Mouse (Mus musculus) heart, adult 8-10 months (tissue): ENCODE results near the gene Fam20c. TPM values are rescaled to one million over a fixed set of nuclear protein-coding genes. Genes with fewer than 3 reads are reported as not detected.

ENCODE experiments used
- DNase-seq: peaks from one replicate; pipeline ENCODE4 v3.0.0; 2022; ENCODE audit warnings: low spot score
- total RNA-seq, 4 experiments: library from RNA; stranded (reverse); gene quantifications; 2 replicates each; pipeline ENCODE4 v1.2.4; 2022

Gene Fam20c
- total RNA-seq = 10 to 100 TPM; 11.6 to 16.9 (median 14.3) TPM

DNA sequence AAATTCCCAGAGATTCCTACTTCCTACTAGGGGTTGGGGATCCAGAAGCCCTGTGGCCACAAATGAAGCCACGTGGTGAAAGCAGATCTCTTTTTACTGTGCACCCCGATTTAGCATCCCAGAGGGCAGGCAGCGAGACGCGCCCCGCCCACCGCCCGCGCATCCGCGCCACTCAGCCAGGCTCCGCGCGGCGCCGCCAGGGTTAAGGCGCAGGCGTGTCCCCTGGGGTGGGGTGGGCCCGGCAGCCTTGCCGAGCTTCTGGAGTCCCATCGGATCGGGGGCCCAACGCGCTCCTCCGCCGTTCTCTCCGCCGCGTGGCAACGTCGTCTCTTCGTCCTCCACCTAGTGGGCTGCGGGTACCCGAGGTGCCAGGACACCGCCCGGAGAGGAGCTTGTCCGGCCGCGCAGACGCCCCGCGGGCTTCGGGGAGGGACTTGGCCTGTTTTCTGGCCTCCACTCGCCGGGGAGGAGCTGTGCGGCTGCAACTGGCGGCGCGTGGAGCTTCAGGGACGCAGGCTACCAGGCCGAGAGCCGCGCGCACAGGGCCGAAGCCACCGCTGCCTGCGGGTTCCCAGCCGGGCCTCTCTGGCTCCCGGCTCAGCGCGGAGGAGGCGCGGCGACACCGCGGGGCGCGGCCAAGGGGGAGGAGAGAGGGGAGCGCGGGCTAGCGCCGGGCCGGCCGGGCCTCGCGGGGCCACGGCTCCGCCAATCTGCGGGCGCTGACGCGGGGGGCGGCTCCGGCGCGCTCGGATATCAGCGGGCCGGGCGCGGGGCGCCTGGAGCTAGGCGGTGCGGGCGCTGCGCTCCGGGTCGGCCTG, at the start of gene Fam20c:
Fam20c (plus strand) TSS at position 212 of the 818 bp plus-strand sequence.
- DNase-seq = peak; percentile 68

DNA sequence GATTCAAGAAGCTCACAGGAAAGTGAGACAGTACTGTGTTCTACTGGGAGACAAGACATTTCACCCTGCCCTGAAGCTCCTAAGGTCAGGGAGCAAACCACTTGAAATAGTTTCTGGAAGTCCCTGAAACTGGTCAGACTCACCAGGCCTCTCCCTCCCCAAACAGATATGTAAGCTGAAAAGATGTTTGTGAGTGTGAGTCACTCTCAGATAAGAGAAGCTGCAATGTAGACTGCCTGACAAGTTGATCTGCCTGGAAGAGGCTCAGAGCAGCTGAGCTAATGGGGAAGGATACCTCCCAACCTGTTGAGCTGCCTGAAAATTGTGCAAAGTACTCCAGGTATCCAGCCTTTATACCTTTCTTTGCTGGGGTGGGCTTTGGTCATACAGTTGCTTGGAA, 46.9 kb upstream of the Fam20c start:
- no peak for DNase-seq

GRCm38 (mm10) chr5:138708591-138708990, 45.7 kb upstream of the Fam20c start:
- no peak for DNase-seq

GRCm38 (mm10) chr5:138715561-138716095, 38.7 kb upstream of the Fam20c start:
- no peak for DNase-seq

DNA sequence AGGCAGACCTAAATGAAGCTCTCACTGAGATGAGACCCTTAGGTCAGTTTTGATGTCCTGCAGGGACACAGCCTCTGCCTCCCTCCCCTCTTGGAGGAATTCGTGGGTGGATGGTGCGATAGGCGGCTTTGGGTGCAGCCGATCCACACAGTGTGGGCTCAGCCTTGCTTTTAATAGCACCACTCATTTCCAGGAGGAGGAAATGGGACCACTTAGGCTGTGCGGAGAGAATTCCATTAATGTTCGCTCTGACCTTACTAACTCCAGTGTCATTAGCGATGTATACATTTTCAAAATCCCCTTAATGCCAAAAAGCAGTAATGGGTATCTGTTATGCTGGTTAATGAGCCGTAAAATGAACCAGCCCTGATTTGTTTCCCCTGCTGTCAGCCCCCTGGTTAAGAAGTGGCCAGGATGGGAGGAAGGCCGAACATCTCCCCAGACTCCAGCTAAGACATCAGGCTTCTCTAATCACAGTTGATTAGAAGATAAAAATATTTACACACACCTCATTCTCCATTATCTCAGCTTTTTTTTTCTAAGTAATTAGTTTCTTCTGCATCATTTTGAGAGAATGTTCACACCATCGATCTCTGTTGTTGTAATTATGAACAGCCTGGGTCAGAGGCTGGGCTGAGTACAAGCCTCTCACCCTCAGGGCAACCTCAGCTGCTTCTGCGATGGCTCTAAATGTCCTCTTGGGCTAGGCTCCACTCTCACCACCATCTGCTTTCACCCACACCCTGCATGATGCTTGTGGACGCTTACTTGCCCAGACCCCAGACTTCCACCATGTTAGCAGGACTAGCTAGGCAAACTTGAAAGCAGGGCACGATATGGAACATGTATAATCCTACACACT, 33.8 kb upstream of the Fam20c start:
- no peak for DNase-seq

DNA sequence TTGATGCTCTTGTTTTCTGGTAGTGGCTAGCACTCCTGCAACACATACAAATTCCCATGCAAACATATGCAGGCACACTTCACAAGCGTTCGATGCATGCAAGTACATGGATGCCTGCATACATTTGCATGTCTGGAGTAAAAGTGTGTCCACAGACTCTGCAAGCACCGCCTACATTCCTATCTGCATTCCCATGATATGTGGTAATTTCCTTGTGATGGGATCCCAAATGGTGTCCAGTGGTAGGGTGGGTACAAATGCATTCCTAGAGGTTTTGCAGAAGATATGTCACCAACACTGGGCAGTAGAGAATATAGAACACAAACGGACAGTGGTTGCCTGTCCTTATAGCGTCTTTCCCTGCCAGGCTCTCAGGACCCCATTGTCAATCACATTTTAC, 29.9 kb upstream of the Fam20c start:
- no peak for DNase-seq

DNA sequence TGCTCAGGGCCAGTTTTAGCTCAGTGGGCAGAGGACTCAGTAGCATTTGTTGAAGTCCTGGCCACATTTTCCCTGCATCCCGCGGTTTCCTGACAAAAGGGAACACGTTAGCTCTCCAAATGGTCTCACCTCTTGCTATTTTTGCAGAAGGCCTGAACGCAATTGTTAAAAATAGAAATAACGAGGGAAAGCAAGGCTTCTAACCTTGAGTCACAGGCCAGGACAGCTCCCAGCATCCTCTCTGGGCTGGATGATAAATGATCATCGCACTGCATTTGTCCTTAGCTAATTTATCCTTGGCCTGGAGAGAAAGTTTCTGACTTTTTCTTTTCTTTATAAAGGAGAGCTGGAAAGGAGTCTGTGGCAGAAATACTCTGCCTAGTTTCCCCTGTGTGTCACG, 29.2 kb upstream of the Fam20c start:
- DNase-seq = peak; percentile 36

GRCm38 (mm10) chr5:138730863-138731262, 23.5 kb upstream of the Fam20c start:
- no peak for DNase-seq

GRCm38 (mm10) chr5:138733317-138733899, 20.9 kb upstream of the Fam20c start:
- DNase-seq = no peak

DNA sequence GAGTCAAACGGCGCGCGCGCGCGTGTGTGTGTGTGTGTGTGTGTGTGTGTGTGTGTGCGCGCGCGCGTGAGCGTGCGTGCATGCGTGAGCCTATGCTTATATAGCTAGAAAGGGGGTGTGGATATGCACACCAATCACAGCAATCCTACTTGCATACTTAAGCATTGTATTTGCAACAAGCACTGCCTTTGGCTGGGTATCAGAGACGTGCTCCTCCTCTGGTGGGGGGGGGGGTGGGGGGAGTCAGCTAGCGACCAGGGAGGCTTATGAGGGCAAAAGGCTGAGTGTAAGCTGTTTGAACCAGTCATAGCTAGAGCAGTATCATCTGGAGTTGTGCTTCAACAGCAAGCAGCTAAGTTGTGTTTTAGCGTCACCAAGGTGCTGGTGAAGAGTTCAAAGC, 20.3 kb upstream of the Fam20c start:
- DNase-seq = no peak

DNA sequence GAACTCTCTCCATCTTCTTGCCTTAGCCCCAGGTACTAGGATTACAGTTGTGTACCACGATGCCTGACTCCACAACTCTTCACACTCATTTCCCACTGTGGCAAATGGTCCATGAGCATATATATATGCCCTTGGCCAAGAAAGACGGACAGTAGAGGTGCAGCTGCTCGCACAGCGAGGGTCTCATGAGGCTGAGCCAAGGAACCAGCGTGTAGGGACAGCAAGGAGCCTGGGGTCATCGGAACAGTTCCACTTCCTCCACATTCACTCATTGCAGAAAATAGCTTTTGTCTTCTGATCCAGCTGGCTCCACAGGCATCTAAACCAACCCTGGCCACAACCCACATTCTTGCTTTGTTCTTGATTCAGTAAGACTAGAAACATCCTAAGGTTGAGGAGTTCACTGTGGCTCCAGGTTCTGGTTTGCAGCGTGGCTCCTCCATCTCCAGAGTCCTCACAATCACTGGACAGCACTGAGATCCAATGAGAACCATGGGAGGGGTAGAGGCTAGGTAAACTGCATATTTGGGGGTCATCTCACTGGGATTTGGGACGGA, 19.0 kb upstream of the Fam20c start:
- no peak for DNase-seq

GRCm38 (mm10) chr5:138740150-138740549, 14.2 kb upstream of the Fam20c start:
- DNase-seq = no peak

GRCm38 (mm10) chr5:138741516-138741915, 12.8 kb upstream of the Fam20c start:
- no peak for DNase-seq

DNA sequence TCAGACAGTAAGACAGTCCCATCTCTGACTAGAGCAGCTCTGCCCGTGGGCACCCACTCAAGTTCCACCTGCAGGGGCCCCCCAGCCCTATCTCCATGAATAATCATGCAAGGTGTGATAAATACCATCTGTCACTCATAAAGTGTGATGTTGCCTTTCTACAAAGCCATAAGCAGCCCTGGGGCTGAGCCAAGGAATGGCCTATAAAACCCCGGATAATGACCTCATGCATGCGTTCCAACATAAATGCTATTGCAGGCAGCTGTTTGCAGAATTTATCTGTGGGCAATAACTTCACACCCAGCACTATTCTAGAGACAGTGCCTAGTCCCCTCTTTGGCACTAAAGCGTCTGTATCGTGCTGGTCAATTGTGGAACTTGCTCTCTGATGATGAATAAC, 12.0 kb upstream of the Fam20c start:
- DNase-seq = no peak

DNA sequence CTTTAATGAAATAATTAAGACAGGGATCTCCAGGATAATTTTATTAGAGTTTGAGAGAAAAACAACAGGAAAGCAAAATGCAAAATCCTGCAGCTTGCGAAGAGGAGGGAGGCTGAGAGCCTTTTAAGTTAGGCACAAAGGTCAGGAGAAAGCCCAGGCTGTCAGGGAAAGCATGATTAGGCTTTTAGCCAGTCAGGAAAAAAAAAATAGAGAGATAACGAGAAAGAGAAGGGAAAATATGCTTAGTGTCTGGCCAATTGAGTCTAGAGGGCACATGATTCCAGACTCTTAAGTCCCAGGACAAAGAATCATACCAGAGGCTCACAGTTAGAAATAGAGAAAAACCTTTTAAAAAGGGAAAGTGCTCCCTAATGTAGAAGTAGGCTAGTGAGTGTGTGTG, 10.7 kb upstream of the Fam20c start:
- no peak for DNase-seq

DNA sequence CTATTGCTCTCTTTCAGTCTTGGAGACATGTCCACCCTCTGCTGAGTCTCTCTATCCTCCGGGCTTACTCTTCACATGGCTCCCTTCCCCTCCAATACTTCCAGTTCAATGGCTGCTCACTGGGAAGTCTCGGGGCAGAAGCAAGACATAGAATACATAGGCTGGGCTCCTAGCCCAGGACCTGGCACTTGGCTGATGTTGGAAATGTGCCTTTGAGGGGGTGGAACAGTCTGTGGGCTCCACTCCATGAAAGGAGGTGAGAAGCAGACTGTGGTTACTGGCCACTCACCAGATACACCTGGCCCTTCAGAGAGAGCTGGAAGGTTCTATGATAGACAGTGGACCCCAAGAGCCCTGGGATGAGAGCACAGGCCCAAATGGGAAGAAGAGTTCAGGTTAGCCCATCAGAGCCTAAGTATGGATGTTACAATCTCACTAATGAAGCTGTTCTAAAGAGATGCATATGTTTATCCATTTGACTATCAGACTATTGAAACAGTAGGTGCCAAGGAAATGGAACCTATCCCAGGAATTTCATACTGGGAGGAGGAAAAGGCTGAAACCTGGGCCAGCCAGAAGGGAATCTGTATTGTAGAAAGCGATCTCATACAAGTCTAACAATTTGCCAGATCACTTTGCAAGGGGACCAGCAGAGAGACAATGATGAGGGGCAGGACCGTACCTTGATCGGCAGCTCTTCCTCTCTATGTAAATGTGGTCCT, 8.8 kb upstream of the Fam20c start:
- DNase-seq = no peak

- no peak for DNase-seq
These were observed 1.0 kb upstream of the Fam20c start for GRCm38 (mm10) chr5:138753269-138753668.

DNA sequence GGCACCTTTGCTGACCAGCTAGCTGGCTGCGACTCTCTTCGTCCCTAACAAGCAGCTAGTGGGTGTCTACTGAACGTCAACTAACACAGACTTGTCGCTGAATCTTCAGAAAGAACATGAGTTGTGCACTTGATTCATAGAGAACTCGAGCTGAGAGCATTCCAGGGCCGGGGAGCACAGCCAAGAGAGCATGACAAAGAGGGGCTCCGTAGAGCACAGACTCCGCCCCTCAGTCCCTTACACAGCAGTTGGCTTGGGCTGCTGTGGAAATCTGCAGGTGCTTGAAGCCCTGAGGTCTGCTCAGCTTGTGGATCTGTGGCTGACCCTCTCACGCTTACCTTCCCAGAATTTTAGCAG, 390 bp upstream of the Fam20c start:
- DNase-seq = no peak

- DNase-seq = no peak
These were observed 773 bp downstream of the Fam20c start for GRCm38 (mm10) chr5:138755121-138755452.

- DNase-seq = no peak
These were observed 1.4 kb downstream of the Fam20c start for GRCm38 (mm10) chr5:138755453-138756301.
